Mouse (Mus musculus): ENCODE measurements around the gene Abat. TPM values are rescaled to one million over a fixed set of nuclear protein-coding genes. Genes with fewer than 3 reads are reported as not detected.

Gene Abat
- 128 and 135 TPM in 2 replicates for polyA plus RNA-seq (2015; fragmentation: Nextera tagmentation; extraction: Ambion mirVana)

GRCm38 (mm10) chr16:8513236-8513906 lies at the start of gene Abat:
Abat (plus strand) TSS chr16:8513429.

DNA sequence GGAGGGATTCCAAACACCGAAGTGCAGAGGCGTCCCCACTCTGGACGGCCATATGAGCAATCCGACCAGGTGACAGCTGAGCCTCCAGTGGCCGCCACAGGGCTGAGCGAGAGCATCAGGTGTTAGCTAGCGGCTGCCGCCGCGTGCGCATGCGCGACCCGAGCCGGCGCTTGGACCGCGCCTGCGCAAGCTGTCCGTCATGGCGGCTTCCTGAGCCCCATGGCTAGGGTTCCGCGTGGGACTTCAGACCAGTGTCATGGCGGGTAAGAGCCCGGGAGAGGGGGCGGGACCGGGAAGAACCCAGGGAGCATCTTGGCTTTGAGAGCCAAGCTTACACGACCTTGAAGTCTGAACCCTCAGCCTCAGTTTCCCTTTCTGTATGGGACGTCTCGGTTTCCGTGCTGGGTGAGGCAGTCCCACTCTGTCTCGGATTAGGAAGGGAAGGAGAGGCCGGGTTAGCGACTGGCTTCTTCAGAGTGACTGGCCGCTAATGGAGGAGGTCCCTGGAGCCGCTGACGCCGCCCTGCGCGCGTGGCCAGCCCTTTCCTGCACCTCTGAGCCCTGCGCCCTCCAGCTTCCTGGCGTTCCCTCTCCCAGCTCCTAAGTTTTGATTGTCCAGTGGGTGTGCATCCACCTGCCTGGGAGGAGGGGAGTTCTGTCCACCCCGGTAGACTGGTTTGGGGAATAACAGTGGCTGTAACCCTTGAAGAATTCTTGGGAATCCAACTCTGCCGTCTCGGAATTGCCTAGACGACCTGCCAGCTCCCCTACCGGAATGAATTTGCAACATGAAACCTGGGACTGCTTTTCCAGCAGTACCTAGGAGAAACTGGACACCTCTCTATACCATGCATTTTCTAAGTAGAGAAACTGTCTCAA lies 42.4 kb upstream of the Abat start, which contains the start of gene Mettl22:
Mettl22 (plus strand) TSS at position 186 of the 879 bp plus-strand sequence.

GRCm38 (mm10) chr16:8637217-8638051 lies 124.2 kb downstream of the Abat start, which contains the start of the genes Pmm2 and Tmem186:
Pmm2 (plus strand) TSS chr16:8637674.
Tmem186 (minus strand) TSS chr16:8637712.

Small RNAs within 50 kb of the gene (microRNA-seq; reads per million reads assigned to microRNA genes)
- gene Gm22137: not detected

Other genes with a start within 250 kb of the Abat start
- 3.1 and 3.7 TPM in 2 replicates for gene Tmem114, start 88.3 kb upstream of the Abat start, polyA plus RNA-seq (2015; fragmentation: Nextera tagmentation; extraction: Ambion mirVana)
- 63.4 and 74.8 TPM in 2 replicates for gene Mettl22, start 42.6 kb upstream of the Abat start, polyA plus RNA-seq (2015; fragmentation: Nextera tagmentation; extraction: Ambion mirVana)
- gene Pmm2, start 124.2 kb downstream of the Abat start, polyA plus RNA-seq (2015; fragmentation: Nextera tagmentation; extraction: Ambion mirVana): 30.5 and 34.6 TPM in 2 replicates
- gene Tmem186, start 124.3 kb downstream of the Abat start, polyA plus RNA-seq (2015; fragmentation: Nextera tagmentation; extraction: Ambion mirVana): 15.1 and 16.3 TPM in 2 replicates
- gene Carhsp1, start 158.7 kb downstream of the Abat start, polyA plus RNA-seq (2015; fragmentation: Nextera tagmentation; extraction: Ambion mirVana): 74.0 and 80.6 TPM in 2 replicates
- not detected in 2 replicates for gene Gm5767, start 167.3 kb downstream of the Abat start, polyA plus RNA-seq (2015; fragmentation: Nextera tagmentation; extraction: Ambion mirVana)